Mouse (Mus musculus) cerebellum, postnatal 25 days (tissue): ENCODE results near the gene Prcp.

Source experiments
- DNase-seq, 2 experiments: peaks; one replicate each; pipeline ENCODE4 v3.0.0; 2021; ENCODE audit warnings: mixed read lengths in 2 of 2

Prcp gene

GRCm38 (mm10) chr7:92980741-92981140 is 106.5 kb downstream of the Prcp start:
- DNase-seq = no peak

GRCm38 (mm10) chr7:92981864-92982263 is 107.6 kb downstream of the Prcp start:
- DNase-seq = peak in 1 of 2 experiments; percentile 28
